Mouse (Mus musculus): ENCODE results near the gene Mitd1. TPM values are rescaled to one million over a fixed set of nuclear protein-coding genes. Genes with fewer than 3 reads are reported as not detected.

The Mitd1 gene
- total RNA-seq (2021), result 10 to 100 TPM in 1 of 2 experiments, 1 to 10 TPM in 1; 8.3 to 11.4 TPM
- long read RNA-seq, experiment 1, partial matches to known transcripts, result 0 of 7 reads
- long read RNA-seq, experiment 1, other reads (novel, unspliced or antisense), result 4 of 7 reads
- long read RNA-seq, experiment 2, transcript Mitd1-201 (7 exons, 1,231 nt), result major isoform, 5 of 9 reads
- long read RNA-seq, experiment 2, partial matches to known transcripts, result 1 of 9 reads
- long read RNA-seq, experiment 2, other reads (novel, unspliced or antisense), result 3 of 9 reads

GRCm38 (mm10) chr1:37890025-37890652, at the start of gene Mitd1, which contains the start of gene Mrpl30:
Gene Mitd1, minus strand, starts transcription at chr1:37890411.
Gene Mrpl30, plus strand, starts transcription at chr1:37890477.
- intact Hi-C loops (cut with DNase I), result loop anchor here (5.0 kb wide), 1 partner anchor 107 kb away; the partner anchor contains the start of genes Eif5b and Txndc9
- DNase-seq (ENCODE audit: low spot score in 2 of 2), result peak; percentile 91 to 94

GRCm38 (mm10) chr1:37931806-37932205, 41.6 kb upstream of the Mitd1 start:
- DNase-seq (ENCODE audit: low spot score in 2 of 2), result peak in 1 of 2 experiments; percentile 8
- intact Hi-C loops (cut with DNase I), result loop anchor here (5.0 kb wide), 1 partner anchor 35 kb away; no protein-coding TSS in a partner anchor

- DNase-seq (ENCODE audit: low spot score in 2 of 2), result no peak
- intact Hi-C loops (cut with DNase I), result no loop called here
Observed at GRCm38 (mm10) chr1:37925971-37926370, 35.8 kb upstream of the Mitd1 start.

- intact Hi-C loops (cut with DNase I), result no loop called here
- DNase-seq (ENCODE audit: low spot score in 2 of 2), result peak in 1 of 2 experiments; percentile 22
Observed at GRCm38 (mm10) chr1:37922536-37922935, 32.3 kb upstream of the Mitd1 start.

GRCm38 (mm10) chr1:37918096-37918495, 27.9 kb upstream of the Mitd1 start:
- DNase-seq (ENCODE audit: low spot score in 2 of 2), result no peak
- intact Hi-C loops (cut with DNase I), result no loop called here

GRCm38 (mm10) chr1:37917666-37918065, 27.5 kb upstream of the Mitd1 start:
- intact Hi-C loops (cut with DNase I), result no loop called here
- DNase-seq (ENCODE audit: low spot score in 2 of 2), result no peak

GRCm38 (mm10) chr1:37916393-37916792, 26.2 kb upstream of the Mitd1 start, which contains the start of gene Lyg2:
Gene Lyg2, minus strand, starts transcription at chr1:37916493.
- DNase-seq (ENCODE audit: low spot score in 2 of 2), result no peak
- intact Hi-C loops (cut with DNase I), result no loop called here

- intact Hi-C loops (cut with DNase I), result no loop called here
- no peak for DNase-seq (ENCODE audit: low spot score in 2 of 2)
Observed at GRCm38 (mm10) chr1:37912751-37913150, 22.5 kb upstream of the Mitd1 start.

- intact Hi-C loops (cut with DNase I), result loop anchor here (5.0 kb wide), 1 partner anchor 84 kb away; no protein-coding TSS in a partner anchor
- peak; percentile 26 to 41 for DNase-seq (ENCODE audit: low spot score in 2 of 2)
Observed at GRCm38 (mm10) chr1:37903178-37903577, 13.0 kb upstream of the Mitd1 start.

GRCm38 (mm10) chr1:37900288-37900687, 10.1 kb upstream of the Mitd1 start:
- DNase-seq (ENCODE audit: low spot score in 2 of 2), result no peak
- intact Hi-C loops (cut with DNase I), result loop anchor here (5.0 kb wide), 1 partner anchor 87 kb away; no protein-coding TSS in a partner anchor

- DNase-seq (ENCODE audit: low spot score in 2 of 2), result no peak
- intact Hi-C loops (cut with DNase I), result loop anchor here (5.0 kb wide), 1 partner anchor 87 kb away; no protein-coding TSS in a partner anchor
Observed at GRCm38 (mm10) chr1:37899816-37900215, 9.6 kb upstream of the Mitd1 start.

- no peak for DNase-seq (ENCODE audit: low spot score in 2 of 2)
- intact Hi-C loops (cut with DNase I), result loop anchor here (5.0 kb wide), 1 partner anchor 103 kb away; the partner anchor contains the start of genes Eif5b and Txndc9
Observed at GRCm38 (mm10) chr1:37894606-37895005, 4.4 kb upstream of the Mitd1 start.

- no peak for DNase-seq (ENCODE audit: low spot score in 2 of 2)
- intact Hi-C loops (cut with DNase I), result loop anchor here (5.0 kb wide), 1 partner anchor 106 kb away; the partner anchor contains the start of genes Eif5b and Txndc9
Observed at GRCm38 (mm10) chr1:37891400-37891799, 1.2 kb upstream of the Mitd1 start.

- intact Hi-C loops (cut with DNase I), result no loop called here
- no peak for DNase-seq (ENCODE audit: low spot score in 2 of 2)
Observed at GRCm38 (mm10) chr1:37889206-37889605, 1.0 kb downstream of the Mitd1 start.

GRCm38 (mm10) chr1:37884451-37884850, 5.8 kb downstream of the Mitd1 start:
- intact Hi-C loops (cut with DNase I), result no loop called here
- no peak for DNase-seq (ENCODE audit: low spot score in 2 of 2)

GRCm38 (mm10) chr1:37883411-37883810, 6.8 kb downstream of the Mitd1 start:
- no peak for DNase-seq (ENCODE audit: low spot score in 2 of 2)
- intact Hi-C loops (cut with DNase I), result no loop called here

- no peak for DNase-seq (ENCODE audit: low spot score in 2 of 2)
- intact Hi-C loops (cut with DNase I), result no loop called here
Observed at GRCm38 (mm10) chr1:37877736-37878460, 12.3 kb downstream of the Mitd1 start.

- intact Hi-C loops (cut with DNase I), result no loop called here
- DNase-seq (ENCODE audit: low spot score in 2 of 2), result no peak
Observed at GRCm38 (mm10) chr1:37873157-37873556, 17.1 kb downstream of the Mitd1 start.

GRCm38 (mm10) chr1:37872131-37873067, 17.8 kb downstream of the Mitd1 start:
- DNase-seq (ENCODE audit: low spot score in 2 of 2), result peak; percentile 81 to 89
- intact Hi-C loops (cut with DNase I), result no loop called here
